8 mouse cellular contexts compared by ENCODE assay signal in genomic region chr9:107590058-107590772, GRCm38 (mm10). TPM values are rescaled to one million over a fixed set of nuclear protein-coding genes. Genes with fewer than 3 reads are reported as not detected.
A peak's percentile ranks its signal among the peaks of the same experiment; 100 is the strongest.
DNase-seq lines count a peak whose midpoint lies in the region; TF ChIP-seq lines count a peak whose summit lies in the region.

No protein-coding gene starts in this region.

- H3K9ac ChIP-seq in liver, adult 2 months (ENCODE audit: low read depth, low read length) = peak overlapping the region; percentile 9

- peaks cover 30% of the 10 kb centered on the region for H3K4me1 ChIP-seq in cerebellum, adult 2 months (ENCODE audit: control insufficient read depth, insufficient read depth, low read length)
- peaks cover 33% of the 10 kb centered on the region for H3K4me1 ChIP-seq in liver, adult 2 months (ENCODE audit: control insufficient read depth, insufficient read depth, low read length)
- peaks cover 4% of the 10 kb centered on the region; the same call in 1 of the 2 replicates for H3K4me1 ChIP-seq in spleen, adult 2 months (ENCODE audit: control insufficient read depth, insufficient read depth, insufficient read length)
- H3K4me1 ChIP-seq in limb, embryonic 10.5 days = peaks cover 39% of the 10 kb centered on the region

- H3K9me3 ChIP-seq in limb, embryonic 10.5 days (replicated peaks) = no peaks in the 10 kb centered on the region

- 67% methylated on average over 25 of the region's 25 CpGs for WGBS in cerebellum, adult 2 months
- WGBS in liver, adult 2 months = 26% methylated on average over 25 of the region's 25 CpGs
- 89% methylated on average over 25 of the region's 25 CpGs for WGBS in spleen, adult 2 months
- WGBS in limb, embryonic 10.5 days = 89% methylated on average over 25 of the region's 25 CpGs

- no peaks in the 10 kb centered on the region for H3K79me2 ChIP-seq in liver, adult 2 months (ENCODE audit: control insufficient read depth, insufficient read depth, low read length)

- H3K27ac ChIP-seq in cerebellum, adult 2 months (ENCODE audit: insufficient read depth, low read length) = no peak overlapping the region
- H3K27ac ChIP-seq in liver, adult 2 months (replicated peaks; ENCODE audit: insufficient read depth, low read depth, low read length) = peak overlapping the region; percentile 65
- H3K27ac ChIP-seq in spleen, adult 2 months (ENCODE audit: insufficient read depth, low read length) = peak overlapping the region; percentile 11; the same call in 1 of the 2 replicates
- H3K27ac ChIP-seq in limb, embryonic 10.5 days = no peak overlapping the region

- TF ChIP-seq CTCF in cerebellum, adult 2 months (IDR thresholded peaks at IDR 0.05; ENCODE audit: borderline replicate concordance, insufficient read depth, low read depth, low read length) = no peak
- TF ChIP-seq CTCF in liver, adult 2 months (IDR thresholded peaks at IDR 0.05; ENCODE audit: low read depth, low read length) = no peak
- TF ChIP-seq CTCF in spleen, adult 2 months (IDR thresholded peaks at IDR 0.05; ENCODE audit: extremely low read depth, insufficient read depth, insufficient read length, insufficient replicate concordance) = no peak

- H3K27me3 ChIP-seq in cerebellum, adult 2 months (ENCODE audit: control insufficient read depth, insufficient read depth, low read length) = no peaks in the 10 kb centered on the region
- no peaks in the 10 kb centered on the region for H3K27me3 ChIP-seq in liver, adult 2 months (ENCODE audit: control insufficient read depth, insufficient read depth, low read length)
- no peaks in the 10 kb centered on the region for H3K27me3 ChIP-seq in spleen, adult 2 months (ENCODE audit: control insufficient read depth, insufficient read depth, low read length)
- H3K27me3 ChIP-seq in limb, embryonic 10.5 days (ENCODE audit: low read depth, poor library complexity, severe bottlenecking) = no peaks in the 10 kb centered on the region

- peak; percentile 41 to 57 for DNase-seq in cerebellum, postnatal 25 days
- no peak for DNase-seq in cerebellum, adult 2 months
- peak; percentile 61 to 67 for DNase-seq in gastrocnemius, postnatal 36 days
- DNase-seq in liver, adult 2 months (ENCODE audit: extremely low read depth, low read depth, low spot score) = no peak
- no peak for DNase-seq in spleen, adult 2 months (ENCODE audit: low read depth in 1 of 2, low spot score in 2 of 2)
- DNase-seq in limb, embryonic 10.5 days (ENCODE audit: low spot score) = no peak
- DNase-seq in thymus, postnatal 25 days = no peak
- no peak for DNase-seq in layer of hippocampus, adult 9-10 months (ENCODE audit: low spot score)

- intact Hi-C loops in gastrocnemius, postnatal 36 days (cut with DNase I) = no loop called here

- peaks cover 4% of the 10 kb centered on the region; the same call in 1 of the 2 replicates for H3K36me3 ChIP-seq in liver, adult 2 months (ENCODE audit: control insufficient read depth, insufficient read depth, low read length)
- H3K36me3 ChIP-seq in spleen, adult 2 months (ENCODE audit: control insufficient read depth, insufficient read depth, low read length) = peaks cover 27% of the 10 kb centered on the region
- peaks cover 62% of the 10 kb centered on the region for H3K36me3 ChIP-seq in limb, embryonic 10.5 days

- TF ChIP-seq POLR2A in cerebellum, adult 2 months (IDR thresholded peaks at IDR 0.05; ENCODE audit: borderline replicate concordance, insufficient read depth, low read length) = no peak
- TF ChIP-seq POLR2A in liver, adult 2 months (IDR thresholded peaks at IDR 0.05; ENCODE audit: extremely low read depth, insufficient read depth, low read length) = no peak
- TF ChIP-seq POLR2A in spleen, adult 2 months (IDR thresholded peaks at IDR 0.05; ENCODE audit: low read depth, low read length) = no peak

- H3K4me3 ChIP-seq in cerebellum, adult 2 months (replicated peaks; ENCODE audit: insufficient read depth, low read depth, low read length) = no peak overlapping the region
- no peak overlapping the region for H3K4me3 ChIP-seq in liver, adult 2 months (ENCODE audit: insufficient read depth, low read depth, low read length)
- no peak overlapping the region for H3K4me3 ChIP-seq in spleen, adult 2 months (ENCODE audit: extremely low read depth, insufficient read depth, insufficient read length)
- H3K4me3 ChIP-seq in limb, embryonic 10.5 days = no peak overlapping the region

RNA-seq across cellular contexts. Expression of gene Ifrd2, which starts 2.8 kb away (rescaled TPM):
- polyA plus RNA-seq in cerebellum, adult 2 months (2012; rRNA removed) = 20.2 and 23.4 TPM in 2 replicates
- total RNA-seq in gastrocnemius, postnatal 36 days (2021) = 10 to 100 TPM; 48.2 to 55.8 TPM
- total RNA-seq in liver, adult 2 months (2014; rRNA removed) = 21.5 and 32.2 TPM in 2 replicates
- polyA plus RNA-seq in liver, adult 2 months (2012; rRNA removed) = 54.6 and 56.2 TPM in 2 replicates
- 71.2 and 78.3 TPM in 2 replicates for polyA plus RNA-seq in spleen, adult 2 months (2012; rRNA removed)
- 55.0 and 69.4 TPM in 2 replicates for polyA plus RNA-seq in limb, embryonic 10.5 days (2016; fragmentation: Nextera tagmentation; extraction: Ambion mirVana)

RNA-seq across cellular contexts. Expression of gene Hyal3, which starts 9.6 kb away (rescaled TPM):
- polyA plus RNA-seq in cerebellum, adult 2 months (2012; rRNA removed) = 1.1 TPM in 2 replicates
- total RNA-seq in gastrocnemius, postnatal 36 days (2021) = under 1 TPM; 0.23 to 0.27 TPM
- total RNA-seq in liver, adult 2 months (2014; rRNA removed) = 0.13 and 0.18 TPM in 2 replicates
- 0.29 and 0.54 TPM in 2 replicates for polyA plus RNA-seq in liver, adult 2 months (2012; rRNA removed)
- 0.54 and 1.00 TPM in 2 replicates for polyA plus RNA-seq in spleen, adult 2 months (2012; rRNA removed)
- 0.56 and 0.82 TPM in 2 replicates for polyA plus RNA-seq in limb, embryonic 10.5 days (2016; fragmentation: Nextera tagmentation; extraction: Ambion mirVana)

RNA-seq across cellular contexts. Expression of gene Naa80, which starts 11.5 kb away (rescaled TPM):
- 19.5 and 21.6 TPM in 2 replicates for polyA plus RNA-seq in cerebellum, adult 2 months (2012; rRNA removed)
- total RNA-seq in gastrocnemius, postnatal 36 days (2021) = 10 to 100 TPM; 11.2 to 14.4 TPM
- total RNA-seq in liver, adult 2 months (2014; rRNA removed) = 12.3 and 12.8 TPM in 2 replicates
- 88.5 and 130 TPM in 2 replicates for polyA plus RNA-seq in liver, adult 2 months (2012; rRNA removed)
- 34.1 and 36.8 TPM in 2 replicates for polyA plus RNA-seq in spleen, adult 2 months (2012; rRNA removed)
- 20.1 and 22.5 TPM in 2 replicates for polyA plus RNA-seq in limb, embryonic 10.5 days (2016; fragmentation: Nextera tagmentation; extraction: Ambion mirVana)

RNA-seq across cellular contexts. Expression of gene Hyal1, which starts 13.5 kb away (rescaled TPM):
- 5.7 and 6.8 TPM in 2 replicates for polyA plus RNA-seq in cerebellum, adult 2 months (2012; rRNA removed)
- 1 to 10 TPM; 2.5 to 2.8 TPM for total RNA-seq in gastrocnemius, postnatal 36 days (2021)
- total RNA-seq in liver, adult 2 months (2014; rRNA removed) = 33.2 TPM in 2 replicates
- polyA plus RNA-seq in liver, adult 2 months (2012; rRNA removed) = 35.1 and 43.4 TPM in 2 replicates
- polyA plus RNA-seq in spleen, adult 2 months (2012; rRNA removed) = 3.2 and 3.7 TPM in 2 replicates
- polyA plus RNA-seq in limb, embryonic 10.5 days (2016; fragmentation: Nextera tagmentation; extraction: Ambion mirVana) = 7.9 and 10.2 TPM in 2 replicates

RNA-seq across cellular contexts. Expression of gene Sema3b, which starts 18.8 kb away (rescaled TPM):
- 3.9 and 6.4 TPM in 2 replicates for polyA plus RNA-seq in cerebellum, adult 2 months (2012; rRNA removed)
- 10 to 100 TPM; 13.1 to 17.5 TPM for total RNA-seq in gastrocnemius, postnatal 36 days (2021)
- total RNA-seq in liver, adult 2 months (2014; rRNA removed) = 0.13 and 0.37 TPM in 2 replicates
- 0.68 and 0.83 TPM in 2 replicates for polyA plus RNA-seq in liver, adult 2 months (2012; rRNA removed)
- polyA plus RNA-seq in spleen, adult 2 months (2012; rRNA removed) = 3.3 TPM in 2 replicates
- 2.2 and 3.6 TPM in 2 replicates for polyA plus RNA-seq in limb, embryonic 10.5 days (2016; fragmentation: Nextera tagmentation; extraction: Ambion mirVana)

Comparison
In these comparisons a context has a peak if more than half of its experiments do, and no peak if none do; other contexts are left out.
1. DNase-seq: peak in cerebellum, postnatal 25 days (2 of 2) and gastrocnemius, postnatal 36 days (2 of 2); none in cerebellum, adult 2 months (0 of 2), liver, adult 2 months (single experiment), spleen, adult 2 months (0 of 2), limb, embryonic 10.5 days (single experiment), thymus, postnatal 25 days (single experiment) and layer of hippocampus, adult 9-10 months (single experiment).
2. H3K27ac ChIP-seq: peak in liver, adult 2 months (single experiment) and spleen, adult 2 months (single experiment); none in cerebellum, adult 2 months (single experiment) and limb, embryonic 10.5 days (single experiment).